Mouse (Mus musculus) C2C12 (cell line): ENCODE measurements around the gene Card11. TPM values are rescaled to one million over a fixed set of nuclear protein-coding genes. Genes with fewer than 3 reads are reported as not detected.

ENCODE experiments used
- H3K27me3 ChIP-seq: one replicate; pipeline ENCODE4 v1.6.1; 2011; ENCODE audit not compliant: control insufficient read depth, insufficient read depth, insufficient read length
- H3K36me3 ChIP-seq: one replicate; pipeline ENCODE4 v1.6.1; 2011; ENCODE audit not compliant: control insufficient read depth, insufficient read depth
- H3K4me3 ChIP-seq: one replicate; pipeline ENCODE4 v1.5.1; 2011; ENCODE audit warnings: mild to moderate bottlenecking, control low read depth; ENCODE audit not compliant: poor library complexity, insufficient read depth, severe bottlenecking
- H3K79me2 ChIP-seq: one replicate; pipeline ENCODE4 v1.6.1; 2011; ENCODE audit not compliant: control insufficient read depth, insufficient read depth
- H3K79me3 ChIP-seq: one replicate; pipeline ENCODE4 v1.6.1; 2011; ENCODE audit warnings: low read depth, control low read depth
- H3ac ChIP-seq: one replicate; pipeline ENCODE3; 2011; ENCODE audit warnings: low read depth; ENCODE audit not compliant: control insufficient read depth, insufficient read length
- CEBPB ChIP-seq: IDR thresholded peaks from one replicate; pipeline ENCODE4 v1.6.1; 2011; ENCODE audit warnings: low read depth, mild to moderate bottlenecking, control low read depth, moderate library complexity
- CTCF ChIP-seq: IDR thresholded peaks from one replicate; pipeline ENCODE4 v1.5.1; 2011; ENCODE audit not compliant: control insufficient read depth, insufficient read depth, insufficient read length
- FOSL1 ChIP-seq: IDR thresholded peaks from one replicate; pipeline ENCODE4 v1.8.0; 2011; ENCODE audit warnings: mild to moderate bottlenecking, low read length; ENCODE audit not compliant: poor library complexity, insufficient read depth, severe bottlenecking
- MAX ChIP-seq: IDR thresholded peaks from one replicate; pipeline ENCODE4 v1.6.1; 2011; ENCODE audit warnings: mild to moderate bottlenecking, control low read depth
- MYOD1 ChIP-seq: IDR thresholded peaks from one replicate; pipeline ENCODE4 v1.6.1; 2011; ENCODE audit warnings: low read depth; ENCODE audit not compliant: control insufficient read depth, insufficient read length
- MYOG ChIP-seq: IDR thresholded peaks from one replicate; pipeline ENCODE4 v1.6.1; 2011; ENCODE audit not compliant: control insufficient read depth, insufficient read length; ENCODE audit errors: extremely low read depth
- USF1 ChIP-seq: IDR thresholded peaks from one replicate; pipeline ENCODE4 v1.6.1; 2011; ENCODE audit warnings: low read depth, mild to moderate bottlenecking, control low read depth, moderate library complexity
- polyA plus RNA-seq: library from polyadenylated mRNA; unstranded; fragments of >200 nt; fragmentation: generic; extraction: Trizol; gene quantifications from one replicate; pipeline ENCODE4 v1.2.1, GENCODE M21; 2012; ENCODE audit warnings: missing spikeins

Card11 gene
- polyA plus RNA-seq, 1 experiment = not detected

DNA sequence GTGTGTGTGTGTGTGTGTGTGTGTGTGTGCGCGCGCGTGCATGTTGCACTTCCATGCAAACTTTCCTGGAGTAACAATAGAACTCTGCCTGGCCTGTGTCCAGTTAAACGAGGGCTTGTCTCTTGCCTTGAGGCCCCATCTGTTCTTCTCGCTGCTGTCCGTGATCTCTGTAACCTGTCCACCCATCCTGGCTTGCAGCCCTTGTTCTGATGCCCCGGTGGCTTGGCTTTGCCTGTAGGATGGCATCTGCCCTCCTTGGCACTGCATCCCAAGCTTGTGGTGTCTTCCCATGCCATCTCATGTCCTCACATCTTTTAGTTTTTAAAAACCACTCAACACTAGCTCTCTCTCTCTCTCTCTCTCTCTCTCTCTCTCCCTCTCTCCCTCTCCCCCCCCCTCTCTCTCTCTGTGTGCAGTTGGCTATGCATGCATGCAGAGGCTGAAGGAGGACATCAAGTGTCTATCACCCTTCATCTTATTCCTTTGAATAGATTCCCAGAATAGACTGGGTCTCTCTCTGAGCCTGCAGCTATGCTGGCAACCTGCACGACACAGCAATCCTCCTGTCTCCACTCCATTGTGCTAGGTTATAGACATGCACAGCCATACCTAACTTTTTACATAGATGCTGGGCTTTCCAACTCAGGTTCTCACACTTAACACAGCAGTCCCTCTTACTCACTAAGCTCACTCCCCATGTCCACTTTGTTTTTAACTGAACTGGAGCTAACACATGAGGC lies 14.9 kb downstream of the Card11 start:
- no peak overlapping the region for H3K4me3 ChIP-seq
- H3ac ChIP-seq = no peak overlapping the region
- no peaks in the 10 kb centered on the region for H3K79me3 ChIP-seq
- no peaks in the 10 kb centered on the region for H3K36me3 ChIP-seq
- no peaks in the 10 kb centered on the region for H3K79me2 ChIP-seq
- TF ChIP-seq MYOD1 (no peak), MYOG (no peak), CEBPB (no peak), USF1 (no peak), CTCF (no peak), MAX (no peak), FOSL1 (no peak)
- no peaks in the 10 kb centered on the region for H3K27me3 ChIP-seq

DNA sequence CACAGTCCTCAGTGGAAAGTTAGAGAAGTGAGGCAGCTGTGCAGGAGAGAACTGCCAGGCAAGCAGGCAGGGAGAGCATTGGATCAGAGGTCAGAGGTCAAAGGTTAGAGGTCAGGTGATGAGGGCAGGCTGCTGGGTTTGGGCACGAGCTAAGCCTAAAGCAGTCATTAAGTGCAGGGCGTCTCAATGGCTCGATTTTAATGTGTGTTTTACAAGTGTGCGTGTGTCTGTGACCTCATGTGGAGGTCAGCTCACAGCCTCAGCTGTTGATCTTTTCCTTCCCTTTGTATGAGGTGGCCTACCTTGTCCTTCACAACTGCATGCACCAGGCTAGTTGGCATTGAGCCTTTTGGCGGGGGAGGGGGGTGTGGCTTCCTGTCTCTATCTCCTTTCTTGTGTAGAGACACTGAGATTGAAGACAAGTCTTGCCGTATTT lies 19.0 kb downstream of the Card11 start:
- no peak overlapping the region for H3K4me3 ChIP-seq
- no peaks in the 10 kb centered on the region for H3K79me2 ChIP-seq
- H3K27me3 ChIP-seq = no peaks in the 10 kb centered on the region
- H3ac ChIP-seq = no peak overlapping the region
- TF ChIP-seq MAX (no peak), MYOG (no peak), FOSL1 (no peak), USF1 (no peak), CEBPB (no peak), MYOD1 (no peak), CTCF (no peak)
- no peaks in the 10 kb centered on the region for H3K79me3 ChIP-seq
- no peaks in the 10 kb centered on the region for H3K36me3 ChIP-seq

DNA sequence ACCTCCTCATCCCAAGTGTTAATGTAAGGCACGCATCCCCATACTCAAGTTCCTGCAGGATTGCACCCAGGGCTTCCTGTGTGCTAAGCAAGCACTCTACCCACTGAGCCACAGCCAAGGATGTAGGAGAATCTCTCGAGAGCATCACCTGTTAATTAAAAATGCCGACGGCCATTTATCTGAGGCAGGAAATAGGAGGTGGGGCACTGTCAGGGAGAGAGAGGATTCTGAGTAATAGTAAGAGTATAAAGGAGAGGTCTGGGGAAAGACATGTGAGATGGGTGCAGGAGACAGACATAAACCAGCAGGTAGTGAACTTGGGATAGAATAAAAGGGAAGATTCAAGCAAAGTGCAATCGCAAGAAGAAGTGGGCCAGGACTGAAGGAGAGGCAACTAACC lies 19.6 kb downstream of the Card11 start:
- Histone ChIP-seq H3ac (no peak overlapping the region), H3K27me3 (no peaks in the 10 kb centered on the region), H3K36me3 (no peaks in the 10 kb centered on the region), H3K79me3 (no peaks in the 10 kb centered on the region), H3K79me2 (no peaks in the 10 kb centered on the region), H3K4me3 (no peak overlapping the region)
- TF ChIP-seq MYOG = no peak
- no peak for TF ChIP-seq MAX
- TF ChIP-seq CTCF = no peak
- TF ChIP-seq CEBPB = no peak
- no peak for TF ChIP-seq MYOD1
- TF ChIP-seq FOSL1 = no peak
- TF ChIP-seq USF1 = no peak

DNA sequence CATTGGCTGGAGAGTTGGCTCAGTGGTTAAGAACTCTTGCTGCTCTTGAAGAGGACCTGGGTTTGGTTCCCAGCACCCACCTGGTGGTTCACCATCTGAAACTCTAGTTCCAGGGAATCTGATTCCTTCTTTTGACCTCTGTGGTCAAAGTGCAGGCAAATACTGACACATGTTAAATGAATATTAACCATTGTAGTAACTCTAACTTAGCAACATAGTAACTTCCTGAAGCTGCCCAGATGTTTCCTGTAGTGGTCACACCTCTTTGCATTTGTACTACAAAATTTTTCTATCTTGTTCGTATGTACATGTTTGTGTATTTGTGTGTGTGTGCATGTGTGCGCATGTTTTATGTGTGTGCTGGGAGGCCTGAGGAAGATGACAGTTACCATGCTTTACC lies 20.3 kb downstream of the Card11 start:
- H3K79me2 ChIP-seq = no peaks in the 10 kb centered on the region
- no peak overlapping the region for H3ac ChIP-seq
- H3K4me3 ChIP-seq = no peak overlapping the region
- no peaks in the 10 kb centered on the region for H3K36me3 ChIP-seq
- H3K27me3 ChIP-seq = no peaks in the 10 kb centered on the region
- H3K79me3 ChIP-seq = no peaks in the 10 kb centered on the region
- TF ChIP-seq MYOG (no peak), CTCF (no peak), MYOD1 (no peak), USF1 (no peak)

DNA sequence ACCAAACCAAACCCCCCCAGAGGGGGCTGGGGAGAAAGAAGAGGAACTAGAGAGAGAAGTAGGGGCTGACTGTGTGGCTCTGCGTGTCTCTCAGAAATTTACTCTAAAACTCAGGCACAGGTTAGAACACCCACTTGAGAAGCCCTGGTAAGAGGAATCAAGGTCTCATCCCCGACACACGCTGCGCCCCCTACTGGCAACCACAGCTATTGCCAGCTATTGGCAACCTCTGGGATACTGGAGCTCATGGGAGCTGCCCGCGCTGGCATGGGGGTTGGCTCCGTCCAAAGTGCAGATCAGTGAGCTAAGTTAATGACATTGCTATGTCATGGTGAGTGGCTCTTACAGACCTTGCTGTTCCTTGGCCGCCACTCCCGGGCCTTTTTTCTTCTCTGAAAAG lies 37.4 kb downstream of the Card11 start:
- no peak for TF ChIP-seq FOSL1
- TF ChIP-seq MYOD1 = no peak
- no peak for TF ChIP-seq MYOG
- TF ChIP-seq CTCF = no peak
- no peak for TF ChIP-seq USF1
- TF ChIP-seq MAX = no peak
- TF ChIP-seq CEBPB = no peak
- no peak overlapping the region for H3K4me3 ChIP-seq
- no peaks in the 10 kb centered on the region for H3K79me2 ChIP-seq
- H3K27me3 ChIP-seq = no peaks in the 10 kb centered on the region
- no peaks in the 10 kb centered on the region for H3K79me3 ChIP-seq
- no peak overlapping the region for H3ac ChIP-seq
- no peaks in the 10 kb centered on the region for H3K36me3 ChIP-seq

DNA sequence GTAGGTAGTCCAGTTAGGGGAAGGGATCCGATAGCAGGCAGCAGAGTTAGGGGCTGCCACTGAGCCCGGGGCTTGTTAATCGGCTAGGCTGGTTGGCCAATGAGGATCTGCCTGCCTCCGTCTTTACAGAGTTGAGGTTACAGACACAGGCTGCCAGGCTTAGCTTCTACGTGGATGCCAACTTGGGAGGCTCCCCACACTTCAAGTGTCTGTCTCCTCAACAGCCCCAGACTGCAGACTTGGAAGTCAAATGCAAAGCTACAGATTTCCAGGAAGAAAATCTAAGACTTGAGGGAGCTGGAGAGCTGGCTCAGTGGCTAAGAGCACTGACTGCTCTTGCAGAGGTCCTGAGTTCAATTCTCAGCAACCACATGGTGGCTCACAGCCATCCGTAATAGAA lies 39.6 kb downstream of the Card11 start:
- H3K79me2 ChIP-seq = no peaks in the 10 kb centered on the region
- TF ChIP-seq CTCF (no peak), USF1 (no peak), CEBPB (no peak)

More for the DNA sequence above, 39.6 kb downstream of the Card11 start:
- H3K4me3 ChIP-seq = no peak overlapping the region
- no peak overlapping the region for H3ac ChIP-seq
- H3K36me3 ChIP-seq = no peaks in the 10 kb centered on the region
- H3K27me3 ChIP-seq = no peaks in the 10 kb centered on the region
- H3K79me3 ChIP-seq = no peaks in the 10 kb centered on the region
